Mouse (Mus musculus) testis, adult 2 months (tissue): Measurements from ENCODE around the gene Gm49416. TPM values are rescaled to one million over a fixed set of nuclear protein-coding genes. Genes with fewer than 3 reads are reported as not detected.

ENCODE experiments used
- H3K27ac ChIP-seq: fragments of 200-500 bp; 2 replicates; pipeline ENCODE4 v1.5.1; 2012; ENCODE audit warnings: low read depth, low read length; ENCODE audit not compliant: control insufficient read depth, insufficient read depth
- H3K27me3 ChIP-seq: fragments of 200-500 bp; 2 replicates; pipeline ENCODE4 v1.6.1; 2012; ENCODE audit warnings: mild to moderate bottlenecking, low read length, moderate library complexity; ENCODE audit not compliant: control insufficient read depth, insufficient read depth
- H3K36me3 ChIP-seq: fragments of 200-500 bp; 2 replicates; pipeline ENCODE4 v1.6.1; 2012; ENCODE audit warnings: mild to moderate bottlenecking, low read length; ENCODE audit not compliant: control insufficient read depth, insufficient read depth
- H3K4me1 ChIP-seq: fragments of 200-500 bp; 2 replicates; pipeline ENCODE4 v1.6.1; 2012; ENCODE audit warnings: low read length; ENCODE audit not compliant: control insufficient read depth, insufficient read depth
- H3K4me3 ChIP-seq: fragments of 200-500 bp; 2 replicates; pipeline ENCODE4 v1.5.1; 2012; ENCODE audit warnings: low read depth, mild to moderate bottlenecking, low read length, moderate library complexity, mixed read lengths; ENCODE audit not compliant: control insufficient read depth
- CTCF ChIP-seq: fragments of 200-500 bp; IDR thresholded peaks from 2 replicates; pipeline ENCODE4 v1.5.1; 2012; ENCODE audit warnings: low read depth, mild to moderate bottlenecking, inconsistent platforms, low read length, moderate library complexity; ENCODE audit not compliant: control insufficient read depth, insufficient read depth, insufficient replicate concordance
- POLR2A ChIP-seq: fragments of 200-500 bp; IDR thresholded peaks from 2 replicates; pipeline ENCODE4 v1.6.1; 2012; ENCODE audit warnings: low read depth, mild to moderate bottlenecking, inconsistent platforms, low read length, moderate library complexity; ENCODE audit not compliant: control insufficient read depth
- polyA plus RNA-seq: library from polyadenylated mRNA; depleted of rRNA; stranded (reverse); fragments of >200 nt; gene quantifications from 2 replicates; pipeline ENCODE4 v1.2.3, GENCODE M21; 2012

The Gm49416 gene
- polyA plus RNA-seq, 1 experiment, result not detected

GRCm38 (mm10) chr19:8929224-8930088, 40.7 kb downstream of the Gm49416 start, which contains the start of the genes Rom1 and Eml3:
Rom1 (minus strand) TSS chr19:8929356.
Eml3 (plus strand) TSS chr19:8929552.
- peak within 1 kb of the TSS; percentile 21; the same call in 1 of the 2 replicates for H3K27ac ChIP-seq
- peak within 1 kb of the TSS; percentile 76 for H3K4me3 ChIP-seq
- peaks cover 15% of the 10 kb centered on the region for H3K4me1 ChIP-seq
- no peak for TF ChIP-seq CTCF
- TF ChIP-seq POLR2A, result peak; percentile 15; the same call in 1 of the 2 replicates
- no peaks in the 10 kb centered on the region for H3K36me3 ChIP-seq
- no peaks in the 10 kb centered on the region for H3K27me3 ChIP-seq

- Histone ChIP-seq H3K4me3 (peak overlapping the region; percentile 76), H3K27me3 (no peaks in the 10 kb centered on the region), H3K27ac (no peak overlapping the region), H3K36me3 (no peaks in the 10 kb centered on the region), H3K4me1 (peaks cover 15% of the 10 kb centered on the region)
- TF ChIP-seq CTCF (no peak), POLR2A (no peak)
Observed at GRCm38 (mm10) chr19:8930117-8930516, 41.4 kb downstream of the Gm49416 start.

GRCm38 (mm10) chr19:8930771-8931170, 42.0 kb downstream of the Gm49416 start:
- TF ChIP-seq POLR2A (no peak), CTCF (no peak)
- no peak overlapping the region for H3K27ac ChIP-seq
- H3K4me3 ChIP-seq, result no peak overlapping the region
- H3K4me1 ChIP-seq, result peaks cover 15% of the 10 kb centered on the region
- H3K27me3 ChIP-seq, result no peaks in the 10 kb centered on the region
- H3K36me3 ChIP-seq, result no peaks in the 10 kb centered on the region

GRCm38 (mm10) chr19:8936736-8937135, 48.0 kb downstream of the Gm49416 start:
- no peak overlapping the region for H3K27ac ChIP-seq
- H3K4me3 ChIP-seq, result no peak overlapping the region
- H3K27me3 ChIP-seq, result no peaks in the 10 kb centered on the region
- TF ChIP-seq CTCF, result no peak
- no peak for TF ChIP-seq POLR2A
- no peaks in the 10 kb centered on the region for H3K36me3 ChIP-seq
- peaks cover 15% of the 10 kb centered on the region for H3K4me1 ChIP-seq

DNA sequence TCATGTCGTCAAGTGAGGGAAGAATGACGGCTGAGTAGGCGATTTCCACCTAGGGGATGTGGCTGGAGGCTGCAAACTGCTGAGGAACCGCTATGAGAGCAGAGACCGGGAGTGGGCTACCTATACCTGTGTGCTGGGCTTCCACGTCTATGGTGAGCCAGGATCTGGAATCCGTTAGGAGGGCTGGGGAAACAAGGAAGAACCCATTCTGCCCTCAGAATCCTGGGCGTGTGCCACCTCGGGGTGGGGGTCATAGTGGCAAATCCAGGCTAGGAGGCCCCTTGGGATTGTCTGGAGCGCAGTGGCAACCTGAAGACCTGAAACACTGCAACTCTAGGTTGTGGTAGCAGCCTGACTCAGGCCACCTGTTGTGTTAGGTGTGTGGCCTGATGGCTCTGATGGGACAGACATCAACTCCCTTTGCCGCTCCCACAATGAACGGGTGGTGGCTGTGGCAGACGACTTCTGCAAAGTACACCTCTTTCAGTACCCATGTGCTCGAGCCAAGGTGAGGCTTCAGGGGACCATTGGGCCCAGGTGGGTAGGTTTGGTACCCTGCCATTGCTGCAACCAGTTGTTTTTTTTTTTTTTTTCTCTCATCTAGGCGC, 51.9 kb downstream of the Gm49416 start:
- Histone ChIP-seq H3K4me3 (no peak overlapping the region), H3K4me1 (peaks cover 15% of the 10 kb centered on the region), H3K27ac (no peak overlapping the region), H3K36me3 (no peaks in the 10 kb centered on the region; the same call in 1 of the 2 replicates), H3K27me3 (no peaks in the 10 kb centered on the region)
- TF ChIP-seq CTCF, result no peak
- TF ChIP-seq POLR2A, result no peak

GRCm38 (mm10) chr19:8941136-8941514, 52.4 kb downstream of the Gm49416 start:
- peak overlapping the region; percentile 74 for H3K27ac ChIP-seq
- H3K27me3 ChIP-seq, result no peaks in the 10 kb centered on the region
- peak overlapping the region; percentile 98 for H3K4me3 ChIP-seq
- no peaks in the 10 kb centered on the region; the same call in 1 of the 2 replicates for H3K36me3 ChIP-seq
- H3K4me1 ChIP-seq, result peaks cover 15% of the 10 kb centered on the region
- no peak for TF ChIP-seq CTCF
- no peak for TF ChIP-seq POLR2A
